In genomic region chr2:69723519-69723825, GRCm38 (mm10) we compare ENCODE assay signal across 8 mouse cellular contexts. TPM values are rescaled to one million over a fixed set of nuclear protein-coding genes. Genes with fewer than 3 reads are reported as not detected.
DNase-seq lines count a peak whose midpoint lies in the region; ATAC-seq and TF ChIP-seq lines count a peak whose summit lies in the region.

No protein-coding gene starts in this region.

- peaks cover 9% of the 10 kb centered on the region; the same call in 1 of the 2 replicates for H3K27me3 ChIP-seq in heart, embryonic 13.5 days (replicated peaks)
- H3K27me3 ChIP-seq in hindbrain, embryonic 10.5 days (ENCODE audit: insufficient read depth, poor library complexity, severe bottlenecking) = no peaks in the 10 kb centered on the region

- no peak for DNase-seq in heart, adult 8-10 months (ENCODE audit: low spot score)
- DNase-seq in ES-E14 (ENCODE audit: low read depth, low spot score) = no peak
- DNase-seq in hindbrain, embryonic 10.5 days (ENCODE audit: low spot score) = no peak
- DNase-seq in yolk sac, embryonic 10.5 days (ENCODE audit: low spot score) = no peak
- no peak for DNase-seq in spleen, postnatal 14 days (ENCODE audit: low spot score in 2 of 2)
- no peak for DNase-seq in kidney, adult 11 months

- peak overlapping the region; percentile 93 for H3K4me3 ChIP-seq in heart, embryonic 13.5 days
- H3K4me3 ChIP-seq in ES-E14 (ENCODE audit: insufficient read depth in 1 of 2, low read depth in 1 of 2, low read length in 2 of 2, poor library complexity in 1 of 2, severe bottlenecking in 1 of 2) = peak overlapping the region; percentile 87 to 94
- peak overlapping the region; percentile 89 for H3K4me3 ChIP-seq in hindbrain, embryonic 10.5 days

- H3K36me3 ChIP-seq in heart, embryonic 13.5 days = no peaks in the 10 kb centered on the region
- no peaks in the 10 kb centered on the region for H3K36me3 ChIP-seq in ES-E14 (ENCODE audit: control insufficient read depth, insufficient read depth, low read length, poor library complexity, severe bottlenecking)
- no peaks in the 10 kb centered on the region for H3K36me3 ChIP-seq in hindbrain, embryonic 10.5 days

- H3K9me3 ChIP-seq in heart, embryonic 13.5 days = no peaks in the 10 kb centered on the region
- no peaks in the 10 kb centered on the region for H3K9me3 ChIP-seq in ES-E14 (ENCODE audit: control insufficient read depth, insufficient read depth, low read depth, low read length)
- no peaks in the 10 kb centered on the region for H3K9me3 ChIP-seq in hindbrain, embryonic 10.5 days

- peaks cover 15% of the 10 kb centered on the region for H3K4me1 ChIP-seq in heart, embryonic 13.5 days
- peaks cover 0 to 4% of the 10 kb centered on the region in 2 experiments; a peak in 2 of 4 replicates for H3K4me1 ChIP-seq in ES-E14 (ENCODE audit: control insufficient read depth in 2 of 2, insufficient read depth in 2 of 2, low read length in 2 of 2, poor library complexity in 1 of 2)
- peaks cover 15% of the 10 kb centered on the region for H3K4me1 ChIP-seq in hindbrain, embryonic 10.5 days (replicated peaks)

- under 1% methylated on average over 13 of the region's 13 CpGs for WGBS in heart, embryonic 13.5 days
- WGBS in hindbrain, embryonic 10.5 days = under 1% methylated on average over 13 of the region's 13 CpGs

- peak overlapping the region; percentile 89 for H3K4me2 ChIP-seq in heart, embryonic 13.5 days

- H3K9ac ChIP-seq in heart, embryonic 13.5 days = peak overlapping the region; percentile 93
- peak overlapping the region; percentile 93 for H3K9ac ChIP-seq in ES-E14 (ENCODE audit: insufficient read depth, low read depth, low read length, poor library complexity, severe bottlenecking)

- ATAC-seq in heart, embryonic 13.5 days (ENCODE audit: extremely low read depth, insufficient number of reproducible peaks, low FRiP score, low TSS enrichment) = no peak
- ATAC-seq in megakaryocyte-erythroid progenitor cell, adult 5-6 weeks (replicated peaks; ENCODE audit: low FRiP score, low TSS enrichment, poor library complexity, severe bottlenecking) = peak; percentile 38

- peak overlapping the region; percentile 93 for H3K27ac ChIP-seq in heart, embryonic 13.5 days (replicated peaks)
- H3K27ac ChIP-seq in ES-E14 (ENCODE audit: insufficient read depth, low read depth, low read length, poor library complexity, severe bottlenecking) = no peak overlapping the region; the same call in 1 of the 2 replicates
- peak overlapping the region; percentile 96 for H3K27ac ChIP-seq in hindbrain, embryonic 10.5 days

- in situ Hi-C loops in ES-E14 (cut with MboI; ENCODE audit: low sequenced_read_pairs in 2 of 2, unreplicated experiment in 2 of 2) = no loop called here

TF ChIP-seq in ES-E14, 5 proteins besides CTCF, POLR2A, EP300 and RAD21:
- TF ChIP-seq HCFC1 (IDR thresholded peaks at IDR 0.05; ENCODE audit: borderline replicate concordance, insufficient read depth, low read length) (no peak), CHD2 (IDR thresholded peaks at IDR 0.05; ENCODE audit: low read depth, low read length) (no peak), MAFK (IDR thresholded peaks at IDR 0.05; ENCODE audit: insufficient read depth, low read depth, low read length) (no peak), ZC3H11A (IDR thresholded peaks at IDR 0.05; ENCODE audit: borderline replicate concordance, low read depth, low read length) (no peak), ZNF384 (IDR thresholded peaks at IDR 0.05; ENCODE audit: low read depth, low read length) (no peak)

RNA-seq across cellular contexts. Expression of gene Ppig, which starts 1.1 kb away (rescaled TPM):
- 85.1 and 93.0 TPM in 2 replicates for polyA plus RNA-seq in heart, embryonic 13.5 days (2015; fragmentation: Nextera tagmentation; extraction: Ambion mirVana)
- 10 to 100 TPM; 33.8 to 40.0 (median 37.9) TPM for total RNA-seq in heart, adult 8-10 months (2022)
- 24.7 and 32.2 TPM in 2 replicates for total RNA-seq in ES-E14 (2012; rRNA removed)
- 78.0 and 128 TPM in 2 replicates for polyA plus RNA-seq in hindbrain, embryonic 10.5 days (2016; fragmentation: Nextera tagmentation; extraction: Ambion mirVana)
- total RNA-seq in megakaryocyte-erythroid progenitor cell, adult 5-6 weeks (2014; fragmentation: Nextera tagmentation) = 73.4 and 94.4 TPM in 2 replicates
- total RNA-seq in megakaryocyte-erythroid progenitor cell, adult 5-6 weeks (2017) = 72.8 and 124 TPM in 2 replicates

RNA-seq across cellular contexts. Expression of gene Fastkd1, which starts 10.2 kb away (rescaled TPM):
- polyA plus RNA-seq in heart, embryonic 13.5 days (2015; fragmentation: Nextera tagmentation; extraction: Ambion mirVana) = 16.6 and 17.1 TPM in 2 replicates
- total RNA-seq in heart, adult 8-10 months (2022) = 10 to 100 TPM; 25.5 to 30.3 (median 27.5) TPM
- 13.7 and 17.8 TPM in 2 replicates for total RNA-seq in ES-E14 (2012; rRNA removed)
- polyA plus RNA-seq in hindbrain, embryonic 10.5 days (2016; fragmentation: Nextera tagmentation; extraction: Ambion mirVana) = 14.5 and 17.7 TPM in 2 replicates
- total RNA-seq in megakaryocyte-erythroid progenitor cell, adult 5-6 weeks (2014; fragmentation: Nextera tagmentation) = 21.4 and 25.6 TPM in 2 replicates
- 12.6 and 18.4 TPM in 2 replicates for total RNA-seq in megakaryocyte-erythroid progenitor cell, adult 5-6 weeks (2017)

RNA-seq across cellular contexts. Expression of gene Klhl41, which starts 53.6 kb away (rescaled TPM):
- 14.2 and 17.4 TPM in 2 replicates for polyA plus RNA-seq in heart, embryonic 13.5 days (2015; fragmentation: Nextera tagmentation; extraction: Ambion mirVana)
- 10 to 100 TPM; 85.6 to 96.6 (median 88.1) TPM for total RNA-seq in heart, adult 8-10 months (2022)
- 0.37 and 0.40 TPM in 2 replicates for total RNA-seq in ES-E14 (2012; rRNA removed)
- polyA plus RNA-seq in hindbrain, embryonic 10.5 days (2016; fragmentation: Nextera tagmentation; extraction: Ambion mirVana) = 0.29 TPM in 2 replicates
- total RNA-seq in megakaryocyte-erythroid progenitor cell, adult 5-6 weeks (2014; fragmentation: Nextera tagmentation) = not detected in 2 replicates
- not detected in 2 replicates for total RNA-seq in megakaryocyte-erythroid progenitor cell, adult 5-6 weeks (2017)

Comparison
In these comparisons a context has a peak if more than half of its experiments do, and no peak if none do; other contexts are left out.
1. RNA of gene Klhl41, which starts 53.6 kb away (total RNA-seq): 85.6 to 96.6 TPM in heart, adult 8-10 months; 0.37 to 0.40 TPM in ES-E14 and not detected in megakaryocyte-erythroid progenitor cell, adult 5-6 weeks; every median in the first group is over 10 times any median in the second.
2. Peak in every context shown above with its lines, with median percentiles within 50 percentile points of each other: H3K4me3 ChIP-seq.